Mouse (Mus musculus) spleen, embryonic (tissue): Measurements from ENCODE around the gene Olfr155.

ENCODE experiments used
- CTCF ChIA-PET: fragments of 350-600 bp; sonication (Branson Sonifier 250); formaldehyde crosslinking; loops from one replicate; lab custom pipeline; 2022; lab: Charles Lee

The Olfr155 gene

GRCm38 (mm10) chr4:43851265-43851664 lies at the start of gene Olfr155:
TSS of gene Olfr155 (plus strand) at chr4:43851565.
- CTCF ChIA-PET, result no interaction called here

- CTCF ChIA-PET, result no interaction called here
Measured at GRCm38 (mm10) chr4:43822896-43823550, 28.3 kb upstream of the Olfr155 start.

GRCm38 (mm10) chr4:43823845-43824337 lies 27.5 kb upstream of the Olfr155 start, which contains the start of gene Olfr156:
TSS of gene Olfr156 (minus strand) at chr4:43823895.
- CTCF ChIA-PET, result no interaction called here

GRCm38 (mm10) chr4:43828806-43829205 lies 22.6 kb upstream of the Olfr155 start:
- CTCF ChIA-PET, result no interaction called here

- CTCF ChIA-PET, result no interaction called here
Measured at GRCm38 (mm10) chr4:43832031-43832430, 19.3 kb upstream of the Olfr155 start.

- CTCF ChIA-PET, result interaction anchor here (0.6 kb wide), 1 partner anchor 57 kb away, joined by 3 read pairs; no protein-coding TSS in a partner anchor
Measured at GRCm38 (mm10) chr4:43833752-43834151, 17.6 kb upstream of the Olfr155 start.

GRCm38 (mm10) chr4:43834749-43835148 lies 16.6 kb upstream of the Olfr155 start:
- CTCF ChIA-PET, result no interaction called here

- CTCF ChIA-PET, result no interaction called here
Measured at GRCm38 (mm10) chr4:43838326-43838725, 13.0 kb upstream of the Olfr155 start.

- CTCF ChIA-PET, result no interaction called here
Measured at GRCm38 (mm10) chr4:43840101-43840500, 11.3 kb upstream of the Olfr155 start, which contains the start of gene Olfr157. TSS of gene Olfr157 (minus strand) at chr4:43840201.

GRCm38 (mm10) chr4:43854101-43854500 lies 2.7 kb downstream of the Olfr155 start:
- CTCF ChIA-PET, result no interaction called here

- CTCF ChIA-PET, result no interaction called here
Measured at GRCm38 (mm10) chr4:43859886-43860285, 8.5 kb downstream of the Olfr155 start.

- CTCF ChIA-PET, result interaction anchor here (1.5 kb wide), 1 partner anchor 99 kb away, joined by 3 read pairs; no protein-coding TSS in a partner anchor
Measured at GRCm38 (mm10) chr4:43860744-43861519, 9.6 kb downstream of the Olfr155 start.

GRCm38 (mm10) chr4:43863298-43863697 lies 11.9 kb downstream of the Olfr155 start:
- CTCF ChIA-PET, result no interaction called here

GRCm38 (mm10) chr4:43869821-43870220 lies 18.5 kb downstream of the Olfr155 start:
- CTCF ChIA-PET, result no interaction called here

GRCm38 (mm10) chr4:43874501-43874900 lies 23.1 kb downstream of the Olfr155 start:
- CTCF ChIA-PET, result no interaction called here

GRCm38 (mm10) chr4:43875160-43875918 lies 24.0 kb downstream of the Olfr155 start, which contains the start of gene Reck:
TSS of gene Reck (plus strand) at chr4:43875530.
- CTCF ChIA-PET, result no interaction called here

GRCm38 (mm10) chr4:43875919-43876411 lies 24.6 kb downstream of the Olfr155 start:
- CTCF ChIA-PET, result no interaction called here

- CTCF ChIA-PET, result no interaction called here
Measured at GRCm38 (mm10) chr4:43877230-43877629, 25.9 kb downstream of the Olfr155 start.

GRCm38 (mm10) chr4:43878121-43878776 lies 26.9 kb downstream of the Olfr155 start:
- CTCF ChIA-PET, result no interaction called here

GRCm38 (mm10) chr4:43879566-43879965 lies 28.2 kb downstream of the Olfr155 start:
- CTCF ChIA-PET, result no interaction called here

- CTCF ChIA-PET, result no interaction called here
Measured at GRCm38 (mm10) chr4:43884196-43884595, 32.8 kb downstream of the Olfr155 start.
